Mouse (Mus musculus) midbrain, embryonic 10.5 days (tissue): ENCODE data around the gene Tfb2m. TPM values are rescaled to one million over a fixed set of nuclear protein-coding genes. Genes with fewer than 3 reads are reported as not detected.
A peak's percentile ranks its signal among the peaks of the same experiment; 100 is the strongest.

Source experiments
- DNase-seq: peaks from one replicate; pipeline ENCODE4 v3.0.0-alpha.2; 2017; ENCODE audit warnings: low spot score
- H3K27ac ChIP-seq: fragments of 300-500 bp; sonication (generic); replicated peaks from 2 replicates; pipeline ENCODE4 v1.5.1; 2016; ENCODE audit warnings: mild to moderate bottlenecking
- H3K27me3 ChIP-seq: fragments of 300-500 bp; sonication (generic); 2 replicates; pipeline ENCODE4 v1.6.1; 2016; ENCODE audit warnings: low read depth, mild to moderate bottlenecking; ENCODE audit not compliant: poor library complexity, severe bottlenecking
- H3K36me3 ChIP-seq: fragments of 300-500 bp; sonication (generic); 2 replicates; pipeline ENCODE4 v1.6.1; 2016; ENCODE audit warnings: mild to moderate bottlenecking, moderate library complexity
- H3K4me1 ChIP-seq: fragments of 300-500 bp; sonication (generic); 2 replicates; pipeline ENCODE4 v1.6.1; 2016
- H3K4me3 ChIP-seq: fragments of 300-500 bp; sonication (generic); 2 replicates; pipeline ENCODE4 v1.5.1; 2016; ENCODE audit warnings: mild to moderate bottlenecking, moderate library complexity
- H3K9me3 ChIP-seq: fragments of 300-500 bp; sonication (generic); replicated peaks from 2 replicates; pipeline ENCODE4 v1.6.1; 2016; ENCODE audit warnings: mild to moderate bottlenecking
- WGBS: fragments of 180-500 bp; shearing (Covaris S2); methylation state at CpG from one replicate; pipeline ENCODE4 v1.1.7; 2016; 5-methylcytosine and 5-hydroxymethylcytosine counted together
- polyA plus RNA-seq: library from polyadenylated mRNA; unstranded; fragments of >200 nt; fragmentation: Nextera tagmentation; extraction: Ambion mirVana; gene quantifications from 2 replicates; pipeline ENCODE4 v1.2.1, GENCODE M21; 2016

The Tfb2m gene
- polyA plus RNA-seq, 1 experiment from 2014 or later: 25.5 TPM

DNA sequence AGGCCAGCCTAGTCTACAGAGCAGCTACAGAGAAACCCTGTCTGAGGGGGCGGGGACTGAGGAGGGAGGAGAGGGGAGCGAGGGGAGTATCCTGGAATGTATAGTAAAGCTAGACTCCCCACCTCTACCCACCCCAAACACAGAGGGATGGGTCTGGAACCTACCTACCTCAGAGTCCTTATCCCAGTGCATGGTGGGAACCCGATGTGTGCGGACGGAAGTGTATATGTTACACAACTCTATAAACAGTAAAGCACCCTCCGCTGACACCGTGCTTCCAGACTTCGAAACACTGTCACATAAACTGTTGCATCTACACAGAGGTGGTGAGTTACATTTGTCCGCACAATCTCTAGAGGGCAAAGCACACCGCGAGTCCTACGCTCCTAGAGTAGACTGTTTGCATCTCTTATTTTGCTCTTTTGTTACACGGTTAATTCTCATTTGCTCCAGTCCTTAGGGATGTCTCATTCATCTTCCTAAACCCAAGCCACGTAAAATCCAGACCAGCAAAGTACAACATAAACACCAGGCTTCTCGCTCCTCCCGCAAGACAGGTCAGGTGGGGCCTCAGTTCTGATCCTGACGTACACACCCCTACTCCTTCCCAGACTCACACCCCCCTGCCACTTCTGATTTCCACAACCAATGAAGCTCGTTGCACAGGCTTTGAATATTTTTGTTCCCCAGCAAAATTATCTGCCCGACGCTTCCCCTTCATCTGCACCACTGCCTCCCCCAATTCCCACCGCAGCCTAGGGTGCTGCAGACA lies 28.9 kb downstream of the Tfb2m start:
- Histone ChIP-seq H3K36me3 (no peaks in the 10 kb centered on the region), H3K9me3 (no peaks in the 10 kb centered on the region), H3K27me3 (no peaks in the 10 kb centered on the region), H3K4me3 (peak overlapping the region; percentile 84), H3K27ac (peak overlapping the region; percentile 82), H3K4me1 (peaks cover 19% of the 10 kb centered on the region)
- peak; percentile 22 for DNase-seq
- under 1% methylated on average over 21 of the region's 21 CpGs for WGBS

DNA sequence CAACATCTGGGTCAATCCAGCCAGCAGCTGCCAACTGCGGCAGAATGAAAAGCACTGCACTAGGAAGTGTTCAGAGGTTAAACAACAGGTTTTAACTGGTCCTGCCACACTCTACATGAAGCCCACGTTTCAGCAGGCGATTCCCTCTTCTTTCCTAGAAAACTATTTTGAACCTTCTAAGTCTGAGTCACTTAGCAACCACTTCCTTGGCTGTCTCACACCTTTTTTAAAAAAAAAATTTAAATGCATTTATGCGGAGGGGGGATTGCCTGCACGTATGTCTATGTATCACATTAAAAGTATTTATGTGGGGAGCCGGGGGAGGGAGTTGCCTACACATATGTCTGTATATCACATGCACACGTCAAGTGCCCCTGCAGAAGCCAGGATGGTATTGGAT lies 34.2 kb downstream of the Tfb2m start:
- no peaks in the 10 kb centered on the region for H3K9me3 ChIP-seq
- H3K27me3 ChIP-seq: no peaks in the 10 kb centered on the region
- no peak for DNase-seq
- H3K4me3 ChIP-seq: no peak overlapping the region
- H3K36me3 ChIP-seq: no peaks in the 10 kb centered on the region
- 87% methylated on average over 7 of the region's 7 CpGs for WGBS
- no peak overlapping the region for H3K27ac ChIP-seq
- H3K4me1 ChIP-seq: peaks cover 11% of the 10 kb centered on the region

DNA sequence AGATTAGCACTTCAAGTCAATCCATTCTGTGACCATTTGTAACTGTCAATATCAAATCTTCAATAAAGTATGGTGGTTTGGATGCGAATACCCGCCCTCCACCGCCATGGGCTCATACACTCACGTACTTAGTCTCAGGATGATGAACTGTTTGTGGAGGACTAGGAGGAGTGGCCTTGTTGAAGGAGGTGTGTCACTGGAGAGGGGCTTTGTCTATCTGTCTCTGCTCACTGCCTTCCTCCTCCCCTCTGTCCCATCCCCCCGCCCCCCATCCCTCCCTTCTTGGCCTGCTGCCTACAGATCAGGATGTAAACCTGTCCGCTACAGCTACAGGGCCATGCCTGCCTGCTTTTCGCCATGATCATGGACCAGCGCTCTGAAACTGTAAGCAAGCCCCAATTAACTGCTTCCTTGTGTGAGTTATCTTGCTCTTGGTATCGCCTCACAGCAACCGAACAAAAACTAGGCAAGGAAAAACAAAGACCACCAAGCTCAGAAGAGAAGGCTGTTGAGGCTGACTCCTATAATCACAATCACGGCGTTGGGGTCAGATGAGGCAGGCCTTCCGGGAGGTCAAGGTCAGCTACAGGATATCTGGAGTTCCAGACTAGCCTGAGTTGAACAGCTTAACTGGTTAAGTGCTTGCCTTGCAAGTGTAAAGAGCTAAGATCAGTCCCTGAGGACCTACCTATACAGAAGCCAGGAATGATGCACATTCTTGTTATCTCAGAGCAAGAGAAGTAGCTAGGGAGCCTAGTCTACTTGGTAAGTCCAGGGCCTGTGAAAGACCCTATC lies 35.3 kb downstream of the Tfb2m start:
- H3K27me3 ChIP-seq: no peaks in the 10 kb centered on the region
- no peaks in the 10 kb centered on the region for H3K9me3 ChIP-seq
- H3K36me3 ChIP-seq: no peaks in the 10 kb centered on the region
- no peak overlapping the region for H3K4me3 ChIP-seq
- WGBS: 92% methylated on average over 13 of the region's 13 CpGs
- DNase-seq: no peak
- peaks cover 5% of the 10 kb centered on the region; the same call in 1 of the 2 replicates for H3K4me1 ChIP-seq
- no peak overlapping the region for H3K27ac ChIP-seq

DNA sequence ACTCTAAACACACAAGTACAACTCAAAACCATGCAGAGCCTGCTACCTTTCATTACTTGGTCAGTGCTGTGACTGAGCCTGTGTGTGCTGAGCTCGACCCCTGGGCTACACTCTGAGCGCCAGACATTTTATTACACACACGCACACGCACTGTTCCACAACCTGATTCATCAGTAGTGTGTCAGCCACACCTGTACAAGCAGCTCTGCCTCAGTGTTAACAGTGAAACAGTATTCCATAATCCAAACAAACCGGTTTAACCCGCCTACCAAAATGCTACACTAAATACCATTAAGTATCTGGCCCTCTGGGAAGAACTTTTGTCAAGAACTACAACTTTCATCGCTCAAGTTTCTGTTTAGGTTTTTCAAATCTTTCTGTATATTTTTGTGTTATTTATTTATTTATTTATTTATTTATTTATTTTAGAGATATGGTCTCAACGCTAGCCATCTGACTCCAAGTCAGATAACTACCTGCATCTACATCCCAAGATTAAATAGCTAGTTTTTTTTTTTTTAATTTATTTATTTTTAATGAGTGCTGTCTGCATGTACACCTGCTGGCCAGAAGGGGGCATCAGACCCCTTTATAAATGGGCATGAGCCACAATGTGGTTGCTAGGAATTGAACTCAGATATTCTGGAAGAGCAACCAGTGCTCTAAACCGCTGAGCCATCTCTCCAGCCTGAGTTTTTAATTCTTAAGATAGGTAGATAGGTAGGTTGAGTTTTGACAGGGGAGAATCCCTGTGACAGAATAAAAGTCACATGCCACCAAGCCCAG lies 39.3 kb downstream of the Tfb2m start:
- WGBS: 67% methylated on average over 9 of the region's 9 CpGs
- Histone ChIP-seq H3K9me3 (no peaks in the 10 kb centered on the region), H3K27ac (no peak overlapping the region), H3K4me3 (no peak overlapping the region), H3K36me3 (no peaks in the 10 kb centered on the region), H3K27me3 (no peaks in the 10 kb centered on the region), H3K4me1 (no peaks in the 10 kb centered on the region)
- DNase-seq: no peak

DNA sequence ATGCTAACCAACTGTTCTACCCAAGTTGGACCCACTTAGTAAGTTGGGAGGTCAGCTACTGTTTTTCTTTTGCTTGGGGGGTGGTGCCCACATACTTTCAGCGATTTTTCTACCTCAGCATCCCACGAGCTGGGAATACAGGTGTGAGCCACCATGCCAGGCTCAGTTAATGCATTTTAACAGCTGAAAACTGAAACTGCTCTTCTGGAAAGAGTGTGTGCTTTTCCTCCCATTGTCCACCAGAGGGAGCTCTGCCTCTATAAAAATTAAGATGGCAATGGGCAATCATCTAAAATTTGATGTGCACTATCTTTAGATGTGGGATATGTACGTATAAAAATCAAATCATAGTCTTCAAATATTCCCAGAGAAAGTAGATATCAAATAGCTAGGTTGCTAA lies 43.5 kb downstream of the Tfb2m start:
- 23% methylated on average over 3 of the region's 3 CpGs for WGBS
- Histone ChIP-seq H3K27me3 (no peaks in the 10 kb centered on the region), H3K27ac (no peak overlapping the region), H3K9me3 (no peaks in the 10 kb centered on the region), H3K4me3 (no peak overlapping the region), H3K4me1 (no peaks in the 10 kb centered on the region), H3K36me3 (no peaks in the 10 kb centered on the region)
- no peak for DNase-seq

DNA sequence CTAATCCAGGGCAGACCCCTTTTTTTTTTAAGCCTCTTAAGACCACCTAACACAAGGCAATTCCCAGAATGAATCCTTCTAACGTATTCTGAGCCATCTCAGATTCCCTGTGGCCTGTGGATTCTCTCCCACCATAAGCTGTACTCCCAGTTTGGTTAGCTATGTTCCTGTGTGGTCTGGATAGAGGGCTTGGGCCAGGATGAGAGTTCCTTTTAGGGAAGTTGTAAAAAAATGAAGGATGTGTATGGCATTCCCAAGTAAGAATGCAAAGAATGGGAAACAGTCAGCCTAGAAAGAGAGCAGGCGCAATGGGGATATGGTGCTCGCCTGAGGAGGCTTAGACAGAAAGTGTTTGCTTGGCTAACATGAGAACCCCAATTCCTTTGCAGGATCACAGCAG lies 46.8 kb downstream of the Tfb2m start:
- Histone ChIP-seq H3K9me3 (no peaks in the 10 kb centered on the region), H3K36me3 (no peaks in the 10 kb centered on the region), H3K4me1 (no peaks in the 10 kb centered on the region), H3K27ac (no peak overlapping the region), H3K4me3 (no peak overlapping the region), H3K27me3 (no peaks in the 10 kb centered on the region)
- no peak for DNase-seq
- 73% methylated on average over 3 of the region's 3 CpGs for WGBS

DNA sequence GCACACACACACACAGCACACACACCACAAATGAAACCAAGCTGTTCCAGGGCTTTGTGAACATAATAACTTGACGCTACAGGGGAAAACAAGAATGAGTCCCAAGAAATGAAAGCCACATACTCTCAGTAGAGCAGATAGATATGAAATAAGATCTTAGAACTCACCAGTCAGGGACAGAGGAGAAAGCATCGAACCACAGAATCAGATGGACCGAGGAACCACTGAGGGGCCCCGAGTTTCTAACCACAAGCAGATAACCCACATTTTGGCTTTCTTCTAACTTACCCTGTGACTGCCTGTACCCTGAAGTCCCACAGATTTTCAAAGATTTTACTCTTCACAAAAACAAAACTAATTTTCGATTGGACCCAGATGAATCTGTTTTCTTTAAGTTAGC lies 53.2 kb downstream of the Tfb2m start:
- no peak for DNase-seq
- Histone ChIP-seq H3K4me1 (no peaks in the 10 kb centered on the region), H3K27me3 (no peaks in the 10 kb centered on the region), H3K4me3 (no peak overlapping the region), H3K9me3 (no peaks in the 10 kb centered on the region), H3K36me3 (no peaks in the 10 kb centered on the region), H3K27ac (no peak overlapping the region)
- WGBS: 91% methylated on average over 5 of the region's 5 CpGs

DNA sequence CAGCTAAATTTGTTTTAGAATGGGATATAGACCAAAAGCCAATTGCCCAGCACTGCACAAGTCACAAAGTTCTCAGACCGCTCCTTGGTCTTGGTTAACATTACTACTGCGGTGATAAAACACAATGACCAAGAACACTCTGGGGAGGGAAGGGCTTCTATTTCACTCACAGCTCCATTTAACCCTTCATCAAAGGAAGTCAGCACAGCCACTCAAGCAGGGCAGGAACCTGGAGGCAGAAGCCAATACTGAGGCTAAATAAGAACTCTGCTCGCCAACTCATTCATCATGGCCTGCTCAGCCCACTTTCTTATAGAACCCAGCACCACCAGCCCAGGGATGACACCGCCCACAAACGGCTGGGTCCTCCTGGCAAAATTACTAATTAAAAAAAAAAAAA lies 57.5 kb downstream of the Tfb2m start:
- no peaks in the 10 kb centered on the region for H3K36me3 ChIP-seq
- DNase-seq: no peak
- no peak overlapping the region for H3K4me3 ChIP-seq
- peaks cover 6% of the 10 kb centered on the region for H3K4me1 ChIP-seq
- 95% methylated on average over 5 of the region's 5 CpGs for WGBS
- no peaks in the 10 kb centered on the region for H3K27me3 ChIP-seq
- H3K9me3 ChIP-seq: no peaks in the 10 kb centered on the region
- H3K27ac ChIP-seq: no peak overlapping the region

DNA sequence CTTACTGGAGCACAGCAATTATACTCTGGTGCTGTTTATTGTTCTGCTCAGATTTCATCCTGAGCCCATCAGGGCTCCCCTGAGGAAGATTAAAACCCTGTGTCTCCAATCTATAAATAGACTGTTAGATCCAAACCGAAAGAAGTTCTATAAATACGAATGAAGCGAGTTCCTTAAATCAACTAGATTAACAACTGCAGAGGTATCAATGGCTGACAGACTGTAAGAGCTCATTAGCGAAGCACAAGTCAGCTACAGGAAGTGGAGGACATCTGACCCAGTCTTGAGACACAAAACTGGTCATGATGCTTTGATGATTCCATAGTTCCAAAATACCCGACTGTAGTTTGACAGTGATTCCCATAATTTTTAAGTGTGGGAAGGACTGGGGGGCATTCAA lies 58.1 kb downstream of the Tfb2m start:
- H3K9me3 ChIP-seq: no peaks in the 10 kb centered on the region
- H3K4me3 ChIP-seq: no peak overlapping the region
- 92% methylated on average over 5 of the region's 5 CpGs for WGBS
- no peak overlapping the region for H3K27ac ChIP-seq
- H3K27me3 ChIP-seq: no peaks in the 10 kb centered on the region
- H3K36me3 ChIP-seq: no peaks in the 10 kb centered on the region
- peaks cover 6% of the 10 kb centered on the region for H3K4me1 ChIP-seq
- no peak for DNase-seq

DNA sequence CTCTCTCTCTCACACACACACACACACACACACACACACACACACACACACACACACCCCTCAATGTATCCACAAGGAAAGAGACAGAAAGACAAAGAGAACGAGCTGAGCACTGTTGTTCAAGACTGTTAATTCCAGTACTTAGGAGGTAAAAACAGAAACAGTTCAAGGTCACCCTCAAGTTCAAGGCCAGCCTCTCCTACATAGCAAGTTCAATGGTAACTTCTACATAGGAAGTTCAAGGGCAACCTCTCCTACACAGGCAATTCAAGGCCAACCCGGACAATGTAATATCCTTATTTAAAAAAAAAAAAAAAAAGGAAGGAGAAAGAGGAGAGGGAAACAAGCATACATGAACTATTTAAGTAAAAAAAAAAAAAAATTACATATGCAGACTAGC lies 58.8 kb downstream of the Tfb2m start:
- Histone ChIP-seq H3K27ac (no peak overlapping the region), H3K4me1 (peaks cover 6% of the 10 kb centered on the region), H3K9me3 (no peaks in the 10 kb centered on the region), H3K4me3 (no peak overlapping the region), H3K27me3 (no peaks in the 10 kb centered on the region), H3K36me3 (no peaks in the 10 kb centered on the region)
- no peak for DNase-seq
- 86% methylated on average over 2 of the region's 2 CpGs for WGBS

DNA sequence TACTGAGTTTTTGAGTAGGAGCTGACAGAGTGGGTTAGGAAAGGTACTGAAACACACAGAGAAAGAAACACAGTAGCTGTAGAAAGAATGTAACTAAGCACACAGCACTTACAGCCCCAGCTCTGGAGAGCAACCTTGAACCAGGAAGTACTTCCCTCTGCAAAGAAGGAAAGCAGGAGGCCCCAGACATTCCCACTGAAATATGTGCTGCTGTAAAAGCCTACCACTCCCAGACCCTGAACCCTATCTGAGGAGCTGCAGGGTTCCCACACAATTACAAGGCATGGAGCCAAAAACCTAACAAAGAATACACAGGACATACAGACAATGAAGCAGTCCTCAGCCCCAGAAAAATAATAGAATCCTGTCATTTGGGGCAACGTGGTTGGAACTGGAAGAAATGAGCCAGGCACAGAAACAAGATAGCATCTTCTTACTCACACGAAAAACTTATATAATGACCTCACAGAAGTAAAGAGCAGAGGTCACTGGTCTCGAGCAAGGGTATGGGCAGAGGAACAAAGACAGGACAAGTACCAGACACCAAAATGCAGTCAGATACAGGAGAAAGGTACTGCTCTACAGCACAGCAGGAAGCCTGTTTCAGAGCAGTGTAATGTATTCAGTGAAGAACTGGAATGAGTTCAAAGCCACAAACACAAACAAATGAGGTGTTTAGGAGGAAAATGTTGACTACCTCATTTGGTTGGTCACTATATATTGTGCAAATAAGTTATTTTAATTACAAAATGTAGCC lies 60.1 kb downstream of the Tfb2m start:
- Histone ChIP-seq H3K4me1 (peaks cover 6% of the 10 kb centered on the region), H3K36me3 (no peaks in the 10 kb centered on the region), H3K9me3 (no peaks in the 10 kb centered on the region), H3K27me3 (no peaks in the 10 kb centered on the region), H3K4me3 (no peak overlapping the region), H3K27ac (no peak overlapping the region)
- DNase-seq: no peak
- WGBS: 49% methylated on average over 3 of the region's 3 CpGs

DNA sequence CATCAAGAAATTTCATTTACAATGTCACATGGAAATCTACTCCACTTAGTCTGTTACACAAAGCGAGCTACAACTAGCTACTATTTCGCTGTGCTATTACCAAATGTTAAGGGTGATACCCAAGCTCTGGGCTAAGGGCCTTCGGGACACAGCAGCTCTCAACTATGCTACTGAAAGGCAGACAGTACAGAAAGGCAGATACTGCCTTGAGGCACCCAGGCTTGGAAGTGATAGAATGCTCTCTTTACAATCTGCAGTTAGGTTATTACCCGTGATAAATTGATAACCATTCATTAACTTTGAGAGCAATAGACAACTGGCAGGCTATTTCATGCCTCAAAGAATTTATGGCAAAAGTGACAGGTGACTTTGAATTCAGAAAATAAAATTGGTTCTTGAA lies 65.2 kb downstream of the Tfb2m start:
- no peak overlapping the region for H3K27ac ChIP-seq
- H3K36me3 ChIP-seq: no peaks in the 10 kb centered on the region
- no peak overlapping the region for H3K4me3 ChIP-seq
- no peaks in the 10 kb centered on the region for H3K9me3 ChIP-seq
- H3K4me1 ChIP-seq: peaks cover 3% of the 10 kb centered on the region
- DNase-seq: no peak
- no peaks in the 10 kb centered on the region for H3K27me3 ChIP-seq
- WGBS: 91% methylated on average over 4 of the region's 4 CpGs
